Mouse (Mus musculus) small intestine, adult 2 months (tissue): ENCODE data around the gene E330009J07Rik.

ENCODE experiments used
- CTCF ChIP-seq: fragments of 200-500 bp; IDR thresholded peaks from 2 replicates; pipeline ENCODE4 v1.5.1; 2012; ENCODE audit warnings: low read depth, mild to moderate bottlenecking, control low read depth, inconsistent platforms, low read length, moderate library complexity, mixed read lengths; ENCODE audit not compliant: insufficient replicate concordance, insufficient read length; ENCODE audit errors: extremely low read depth
- POLR2A ChIP-seq: fragments of 200-500 bp; IDR thresholded peaks from 2 replicates; pipeline ENCODE4 v1.6.1; 2012; ENCODE audit warnings: low read depth, mild to moderate bottlenecking, control low read depth, inconsistent platforms, low read length, moderate library complexity

DNA sequence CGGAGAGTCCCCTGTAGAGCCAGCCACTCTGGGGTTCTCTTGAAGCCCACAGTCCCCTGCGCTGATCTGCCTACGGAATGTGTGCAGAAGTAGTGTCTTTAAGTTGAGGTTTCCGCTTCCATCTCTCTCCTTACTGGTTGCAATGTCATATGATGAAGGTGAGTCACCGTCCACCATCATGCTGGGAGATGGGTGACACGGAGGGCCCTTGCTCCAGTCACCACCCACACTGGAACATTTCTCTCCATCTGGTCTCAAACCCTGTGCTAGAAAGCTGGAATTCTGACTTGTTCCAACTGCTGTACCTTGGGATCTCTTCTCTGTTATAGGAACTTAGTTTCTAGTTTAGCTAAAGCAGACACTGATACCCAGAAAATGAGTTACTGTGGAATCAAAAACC lies 14.8 kb downstream of the E330009J07Rik start:
- TF ChIP-seq CTCF: no peak
- no peak for TF ChIP-seq POLR2A
